Mouse (Mus musculus): ENCODE measurements around the gene Rufy2. TPM values are rescaled to one million over a fixed set of nuclear protein-coding genes. Genes with fewer than 3 reads are reported as not detected.

Gene Rufy2
- total and polyA plus RNA-seq, 3 experiments: 4.9 to 6.8 (median 5.8) TPM

DNA sequence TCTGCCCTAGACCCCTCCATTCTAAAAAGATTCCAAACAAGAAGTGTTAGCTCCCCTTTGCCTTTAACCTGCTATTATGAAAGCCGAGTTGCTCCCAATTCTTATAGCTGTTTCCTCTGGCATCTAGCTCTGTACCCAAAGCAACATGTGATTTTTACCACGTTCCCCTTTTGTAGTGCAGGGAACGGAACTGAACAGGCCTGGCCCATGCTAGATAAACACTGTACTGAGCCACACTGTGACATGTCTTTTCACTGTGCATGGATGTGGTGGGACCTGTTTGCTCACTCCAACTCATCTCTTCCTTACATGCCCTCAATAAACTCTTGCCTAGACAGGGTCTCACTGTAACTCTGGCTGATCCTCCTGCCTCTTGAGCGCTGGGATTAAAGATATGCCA lies 30.2 kb downstream of the Rufy2 start:
- Histone ChIP-seq H3K36me3 (replicated peaks in 1 of 2; ENCODE audit: control insufficient read depth in 1 of 2, insufficient read depth in 1 of 2, low read length in 1 of 2) (peaks cover 55 to 93% of the 10 kb centered on the region in 2 experiments), H3K27me3 (replicated peaks) (no peaks in the 10 kb centered on the region), H3K79me2 (replicated peaks; ENCODE audit: control insufficient read depth, extremely low read depth, insufficient read depth, poor library complexity, severe bottlenecking) (no peaks in the 10 kb centered on the region), H3K4me3 (replicated peaks in 1 of 3; ENCODE audit: low read depth in 2 of 3, low read length in 2 of 3, poor library complexity in 1 of 3) (no peak overlapping the region), H3K27ac (ENCODE audit: insufficient read depth, low read depth) (no peak overlapping the region; the same call in 1 of the 2 replicates), H3K9ac (ENCODE audit: insufficient read depth, low read depth) (no peak overlapping the region), H3K4me1 (ENCODE audit: control insufficient read depth in 1 of 2, insufficient read depth in 2 of 2) (no peaks in the 10 kb centered on the region), H3K4me2 (ENCODE audit: insufficient read depth, low read depth, poor library complexity, severe bottlenecking) (no peak overlapping the region), H3K9me3 (replicated peaks; ENCODE audit: low read length) (no peaks in the 10 kb centered on the region)
- no peak for DNase-seq (ENCODE audit: extremely low read depth)
- in situ Hi-C loops (cut with MboI; ENCODE audit: low pct_ligation_motif_present, low pct_unique_long_range_greater_than_20kb, low sequenced_read_pairs): no loop called here
- dilution Hi-C loops (cut with MboI; ENCODE audit: extremely low pct_ligation_motif_present, extremely low pct_unique_long_range_greater_than_20kb, low sequenced_read_pairs): no loop called here
- TF ChIP-seq GABPA (IDR thresholded peaks at IDR 0.05; ENCODE audit: insufficient replicate concordance, low read depth, low read length) (no peak), EP300 (IDR thresholded peaks at IDR 0.05; ENCODE audit: low read length) (no peak), MYC (IDR thresholded peaks at IDR 0.05; ENCODE audit: low read depth, low read length) (no peak), KAT2A (IDR thresholded peaks at IDR 0.05; ENCODE audit: insufficient replicate concordance, low read length) (no peak), MAFK (IDR thresholded peaks at IDR 0.05; ENCODE audit: insufficient replicate concordance, low read length) (no peak), ETS1 (conservative IDR thresholded peaks at IDR 0.05; ENCODE audit: low read depth, low read length) (no peak), UBTF (IDR thresholded peaks at IDR 0.05; ENCODE audit: low read depth, low read length) (no peak), USF1 (IDR thresholded peaks at IDR 0.05; ENCODE audit: low read depth, low read length) (no peak), E2F4 (IDR thresholded peaks at IDR 0.05; ENCODE audit: insufficient replicate concordance, low read depth, low read length) (no peak), NELFE (IDR thresholded peaks at IDR 0.05; ENCODE audit: low read depth, low read length) (no peak), TCF12 (IDR thresholded peaks at IDR 0.05; ENCODE audit: low read depth, low read length) (no peak)

DNA sequence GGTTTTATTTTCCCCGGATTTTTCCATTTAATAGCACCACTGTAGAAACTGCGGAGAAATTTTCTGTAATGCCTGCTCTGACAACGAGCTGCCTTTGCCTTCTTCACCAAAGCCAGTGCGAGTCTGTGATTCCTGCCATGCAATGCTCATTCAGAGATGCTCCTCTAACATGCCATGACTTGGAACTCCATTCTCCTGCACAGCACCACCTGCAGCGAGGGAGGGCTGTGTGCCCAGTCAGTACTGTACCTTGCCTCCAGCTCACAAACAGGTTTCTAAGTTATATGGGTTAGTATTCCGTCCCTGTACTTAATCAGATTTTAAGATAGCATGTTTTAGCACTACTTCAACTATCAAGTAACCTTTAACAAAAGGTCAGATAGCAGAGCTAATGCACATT lies 31.5 kb downstream of the Rufy2 start:
- no peak overlapping the region for H3K4me3 ChIP-seq (replicated peaks in 1 of 3; ENCODE audit: low read depth in 2 of 3, low read length in 2 of 3, poor library complexity in 1 of 3)

More for the DNA sequence above, 31.5 kb downstream of the Rufy2 start:
- H3K9me3 ChIP-seq (replicated peaks; ENCODE audit: low read length): no peaks in the 10 kb centered on the region
- no peaks in the 10 kb centered on the region for H3K4me1 ChIP-seq (ENCODE audit: control insufficient read depth in 1 of 2, insufficient read depth in 2 of 2)
- 0 out of 2 replicates have a peak, but pooled peaks cover 3% of the 10 kb centered on the region for H3K79me2 ChIP-seq (replicated peaks; ENCODE audit: control insufficient read depth, extremely low read depth, insufficient read depth, poor library complexity, severe bottlenecking)
- in situ Hi-C loops (cut with MboI; ENCODE audit: low pct_ligation_motif_present, low pct_unique_long_range_greater_than_20kb, low sequenced_read_pairs): no loop called here
- H3K4me2 ChIP-seq (ENCODE audit: insufficient read depth, low read depth, poor library complexity, severe bottlenecking): no peak overlapping the region
- no peak overlapping the region for H3K27ac ChIP-seq (ENCODE audit: insufficient read depth, low read depth)
- no peaks in the 10 kb centered on the region for H3K27me3 ChIP-seq (replicated peaks)
- TF ChIP-seq ZMIZ1 (IDR thresholded peaks at IDR 0.05; ENCODE audit: low read depth, low read length): no peak
- TF ChIP-seq ZNF384 (IDR thresholded peaks at IDR 0.05; ENCODE audit: low read depth, low read length): no peak
- TF ChIP-seq PAX5 (IDR thresholded peaks at IDR 0.05; ENCODE audit: low read length): no peak
- no peak for TF ChIP-seq MAZ (IDR thresholded peaks at IDR 0.05; ENCODE audit: low read depth, low read length)
- no peak for TF ChIP-seq USF2 (conservative IDR thresholded peaks at IDR 0.05; ENCODE audit: low read depth, low read length)
- TF ChIP-seq UBTF (IDR thresholded peaks at IDR 0.05; ENCODE audit: low read depth, low read length): no peak
- no peak for TF ChIP-seq POLR2A (IDR thresholded peaks at IDR 0.05; ENCODE audit: low read depth, low read length)
- no peak for TF ChIP-seq CHD2 (IDR thresholded peaks at IDR 0.05; ENCODE audit: low read length)
- TF ChIP-seq RCOR1 (conservative IDR thresholded peaks at IDR 0.05; ENCODE audit: low read depth, low read length): no peak
- TF ChIP-seq MXI1 (IDR thresholded peaks at IDR 0.05; ENCODE audit: low read depth, low read length): no peak
- TF ChIP-seq MEF2A (IDR thresholded peaks at IDR 0.05; ENCODE audit: borderline replicate concordance, low read depth, low read length): no peak
- no peak for TF ChIP-seq MAX (IDR thresholded peaks at IDR 0.05; ENCODE audit: low read length)
- TF ChIP-seq RAD21 (IDR thresholded peaks at IDR 0.05; ENCODE audit: low read depth, low read length): no peak
- TF ChIP-seq ZC3H11A (IDR thresholded peaks at IDR 0.05; ENCODE audit: low read depth, low read length): no peak
- no peak for TF ChIP-seq NRF1 (IDR thresholded peaks at IDR 0.05; ENCODE audit: low read depth, low read length)
- H3K36me3 ChIP-seq (replicated peaks in 1 of 2; ENCODE audit: control insufficient read depth in 1 of 2, insufficient read depth in 1 of 2, low read length in 1 of 2): peaks cover 60 to 96% of the 10 kb centered on the region in 2 experiments
- dilution Hi-C loops (cut with MboI; ENCODE audit: extremely low pct_ligation_motif_present, extremely low pct_unique_long_range_greater_than_20kb, low sequenced_read_pairs): no loop called here
- H3K9ac ChIP-seq (ENCODE audit: insufficient read depth, low read depth): no peak overlapping the region
- DNase-seq (ENCODE audit: extremely low read depth): no peak
